Mouse (Mus musculus) MEL (cell line): ENCODE results near the gene Mcm9. TPM values are rescaled to one million over a fixed set of nuclear protein-coding genes. Genes with fewer than 3 reads are reported as not detected.
A peak's percentile ranks its signal among the peaks of the same experiment; 100 is the strongest.

ENCODE experiments used
- DNase-seq: peaks from one replicate; pipeline ENCODE4 v3.0.0; 2011; ENCODE audit warnings: low read depth, low spot score
- H3K27ac ChIP-seq: 2 replicates; pipeline ENCODE4 v1.5.1; 2012; ENCODE audit warnings: low read depth, mild to moderate bottlenecking, control low read depth, low read length, moderate library complexity; ENCODE audit not compliant: control insufficient read depth
- H3K27me3 ChIP-seq, 2 experiments: fragments of 150-350 bp in 1 of 2; sonication (generic) in 1 of 2; 2 replicates each; pipeline ENCODE4 v1.6.1; 2012; ENCODE audit warnings: low read length in 2 of 2, mild to moderate bottlenecking in 2 of 2, improper control_type of control experiment in 1 of 2, moderate library complexity in 1 of 2; ENCODE audit not compliant: insufficient read depth in 2 of 2, control insufficient read depth in 1 of 2
- H3K36me3 ChIP-seq, 2 experiments: 2 replicates each; pipeline ENCODE4 v1.6.1; 2012 to 2014; ENCODE audit warnings: low read length in 2 of 2, improper control_type of control experiment in 1 of 2, inconsistent platforms in 1 of 2, mild to moderate bottlenecking in 1 of 2; ENCODE audit not compliant: insufficient read depth in 2 of 2, control insufficient read depth in 1 of 2
- H3K4me1 ChIP-seq, 2 experiments: fragments of 150-350 bp in 1 of 2; sonication (generic) in 1 of 2; 2 replicates each; pipeline ENCODE4 v1.6.1; 2012; ENCODE audit warnings: low read length in 2 of 2, improper control_type of control experiment in 1 of 2, mild to moderate bottlenecking in 1 of 2; ENCODE audit not compliant: insufficient read depth in 2 of 2, control insufficient read depth in 1 of 2
- H3K4me3 ChIP-seq, 2 experiments: fragments of 150-350 bp in 1 of 2; sonication (generic) in 1 of 2; 2 replicates each; pipeline ENCODE4 v1.5.1; 2012; ENCODE audit warnings: low read depth in 2 of 2, low read length in 2 of 2, mild to moderate bottlenecking in 2 of 2, moderate library complexity in 2 of 2, control low read depth in 1 of 2, improper control_type of control experiment in 1 of 2; ENCODE audit not compliant: control insufficient read depth in 1 of 2, insufficient read depth in 1 of 2
- H3K79me2 ChIP-seq: 2 replicates; pipeline ENCODE4 v1.6.1; 2012; ENCODE audit warnings: mild to moderate bottlenecking, low read length, moderate library complexity; ENCODE audit not compliant: control insufficient read depth, poor library complexity, insufficient read depth
- H3K9ac ChIP-seq: 2 replicates; pipeline ENCODE4 v1.6.1; 2012; ENCODE audit warnings: low read depth, mild to moderate bottlenecking, control low read depth, low read length, moderate library complexity; ENCODE audit not compliant: control insufficient read depth, poor library complexity, severe bottlenecking
- H3K9me3 ChIP-seq: fragments of 150-350 bp; sonication (generic); replicated peaks from 2 replicates; pipeline ENCODE4 v1.6.1; 2012; ENCODE audit warnings: mild to moderate bottlenecking, low read length, improper control_type of control experiment, moderate library complexity; ENCODE audit not compliant: insufficient read depth
- BHLHE40 ChIP-seq: IDR thresholded peaks from 2 replicates; pipeline ENCODE4 v1.6.1; 2012; ENCODE audit warnings: low read depth, mild to moderate bottlenecking, inconsistent platforms, low read length, improper control_type of control experiment, borderline replicate concordance
- CHD1 ChIP-seq: IDR thresholded peaks from 2 replicates; pipeline ENCODE4 v1.6.1; 2012; ENCODE audit warnings: low read depth, mild to moderate bottlenecking, inconsistent platforms, low read length, improper control_type of control experiment
- CHD2 ChIP-seq: IDR thresholded peaks from 2 replicates; pipeline ENCODE4 v1.6.1; 2011; ENCODE audit warnings: low read length, improper control_type of control experiment
- CTCF ChIP-seq, 3 experiments: IDR thresholded peaks in 2 of 3; conservative IDR thresholded peaks in 1 of 3; 2 replicates each; pipeline ENCODE4 v1.5.1; 2011 to 2012; ENCODE audit warnings: low read length in 3 of 3, low read depth in 2 of 3, mild to moderate bottlenecking in 2 of 3, improper control_type of control experiment in 1 of 3, inconsistent platforms in 1 of 3, mixed read lengths in 1 of 3, moderate library complexity in 1 of 3; ENCODE audit not compliant: control insufficient read depth in 1 of 3, insufficient read depth in 1 of 3, poor library complexity in 1 of 3, severe bottlenecking in 1 of 3
- E2F4 ChIP-seq: IDR thresholded peaks from 2 replicates; pipeline ENCODE4 v1.6.1; 2011; ENCODE audit warnings: low read depth, low read length, improper control_type of control experiment, borderline replicate concordance
- ELF1 ChIP-seq: IDR thresholded peaks from 2 replicates; pipeline ENCODE4 v1.6.1; 2014; ENCODE audit warnings: low read depth, mild to moderate bottlenecking, inconsistent platforms, low read length, improper control_type of control experiment, moderate library complexity
- EP300 ChIP-seq, 2 experiments: IDR thresholded peaks; 2 replicates each; pipeline ENCODE4 v1.6.1; 2011; ENCODE audit warnings: improper control_type of control experiment in 2 of 2, low read length in 2 of 2, low read depth in 1 of 2, mild to moderate bottlenecking in 1 of 2
- ETS1 ChIP-seq: IDR thresholded peaks from 2 replicates; pipeline ENCODE4 v1.6.1; 2012; ENCODE audit warnings: low read depth, mild to moderate bottlenecking, inconsistent platforms, low read length, improper control_type of control experiment, moderate library complexity
- GABPA ChIP-seq: IDR thresholded peaks from 2 replicates; pipeline ENCODE4 v1.6.1; 2012; ENCODE audit warnings: low read depth, mild to moderate bottlenecking, inconsistent platforms, low read length, improper control_type of control experiment, moderate library complexity
- GATA1 ChIP-seq: IDR thresholded peaks from 2 replicates; pipeline ENCODE4 v1.6.1; 2011; ENCODE audit warnings: low read depth, low read length, improper control_type of control experiment
- HCFC1 ChIP-seq: IDR thresholded peaks from 2 replicates; pipeline ENCODE4 v1.6.1; 2012; ENCODE audit warnings: low read depth, mild to moderate bottlenecking, inconsistent platforms, low read length, improper control_type of control experiment, moderate library complexity
- JUND ChIP-seq: IDR thresholded peaks from 2 replicates; pipeline ENCODE4 v1.6.1; 2011; ENCODE audit warnings: low read depth, mild to moderate bottlenecking, improper control_type of control experiment, low read length
- KAT2A ChIP-seq: conservative IDR thresholded peaks from 2 replicates; pipeline ENCODE4 v1.6.1; 2012; ENCODE audit warnings: low read depth, low read length, improper control_type of control experiment, inconsistent platforms
- MAFK ChIP-seq: IDR thresholded peaks from 2 replicates; pipeline ENCODE4 v1.6.1; 2011; ENCODE audit warnings: low read depth, mild to moderate bottlenecking, low read length, improper control_type of control experiment, borderline replicate concordance
- MAX ChIP-seq: IDR thresholded peaks from 2 replicates; pipeline ENCODE4 v1.6.1; 2011; ENCODE audit warnings: low read length, improper control_type of control experiment
- MAZ ChIP-seq: IDR thresholded peaks from 2 replicates; pipeline ENCODE4 v1.6.1; 2012; ENCODE audit warnings: low read depth, mild to moderate bottlenecking, inconsistent platforms, low read length, improper control_type of control experiment
- MEF2A ChIP-seq: IDR thresholded peaks from 2 replicates; pipeline ENCODE4 v1.6.1; 2014; ENCODE audit warnings: low read depth, mild to moderate bottlenecking, inconsistent platforms, low read length, improper control_type of control experiment; ENCODE audit not compliant: poor library complexity, insufficient replicate concordance, severe bottlenecking; ENCODE audit errors: extremely low read depth
- MXI1 ChIP-seq: IDR thresholded peaks from 2 replicates; pipeline ENCODE4 v1.6.1; 2011; ENCODE audit warnings: mild to moderate bottlenecking, low read depth, low read length, improper control_type of control experiment
- MYB ChIP-seq: IDR thresholded peaks from 2 replicates; pipeline ENCODE4 v1.6.1; 2011; ENCODE audit warnings: mild to moderate bottlenecking, low read depth, low read length, improper control_type of control experiment
- MYC ChIP-seq: IDR thresholded peaks from 2 replicates; pipeline ENCODE4 v1.6.1; 2011; ENCODE audit warnings: low read depth, mild to moderate bottlenecking, low read length, improper control_type of control experiment, moderate library complexity
- NELFE ChIP-seq: IDR thresholded peaks from 2 replicates; pipeline ENCODE4 v1.6.1; 2011; ENCODE audit warnings: low read depth, low read length, improper control_type of control experiment
- NRF1 ChIP-seq: IDR thresholded peaks from 2 replicates; pipeline ENCODE4 v1.6.1; 2014; ENCODE audit warnings: low read depth, mild to moderate bottlenecking, inconsistent platforms, low read length, improper control_type of control experiment, moderate library complexity; ENCODE audit not compliant: poor library complexity, insufficient read depth, severe bottlenecking
- POLR2A ChIP-seq, 2 experiments: IDR thresholded peaks; 2 replicates each; pipeline ENCODE4 v1.6.1; 2011 to 2012; ENCODE audit warnings: low read length in 2 of 2, mild to moderate bottlenecking in 2 of 2, control low read depth in 1 of 2, improper control_type of control experiment in 1 of 2, low read depth in 1 of 2, moderate library complexity in 1 of 2; ENCODE audit not compliant: control insufficient read depth in 1 of 2, insufficient read depth in 1 of 2, poor library complexity in 1 of 2
- POLR2AphosphoS2 ChIP-seq: IDR thresholded peaks from 2 replicates; pipeline ENCODE4 v1.6.1; 2011; ENCODE audit warnings: low read length, improper control_type of control experiment
- POLR2AphosphoS5 ChIP-seq: IDR thresholded peaks from 2 replicates; pipeline ENCODE4 v1.6.1; 2012; ENCODE audit warnings: low read depth, borderline replicate concordance, mild to moderate bottlenecking, inconsistent platforms, low read length, moderate library complexity, mixed read lengths
- RAD21 ChIP-seq: IDR thresholded peaks from 2 replicates; pipeline ENCODE4 v1.6.1; 2011; ENCODE audit warnings: mild to moderate bottlenecking, low read depth, low read length, improper control_type of control experiment
- SIN3A ChIP-seq: IDR thresholded peaks from 2 replicates; pipeline ENCODE4 v1.6.1; 2012; ENCODE audit warnings: low read length, improper control_type of control experiment, inconsistent platforms
- TAL1 ChIP-seq: IDR thresholded peaks from 2 replicates; pipeline ENCODE4 v1.6.1; 2012; ENCODE audit warnings: mild to moderate bottlenecking, inconsistent platforms, low read length, moderate library complexity, mixed read lengths
- TBP ChIP-seq: IDR thresholded peaks from 2 replicates; pipeline ENCODE4 v1.8.0; 2011; ENCODE audit warnings: low read depth, low read length, improper control_type of control experiment
- UBTF ChIP-seq: IDR thresholded peaks from 2 replicates; pipeline ENCODE4 v1.6.1; 2012; ENCODE audit warnings: low read depth, mild to moderate bottlenecking, inconsistent platforms, low read length, improper control_type of control experiment, moderate library complexity, borderline replicate concordance; ENCODE audit not compliant: insufficient read depth
- USF1 ChIP-seq: IDR thresholded peaks from 2 replicates; pipeline ENCODE4 v1.6.1; 2014; ENCODE audit warnings: low read depth, mild to moderate bottlenecking, inconsistent platforms, low read length, improper control_type of control experiment, moderate library complexity
- USF2 ChIP-seq, 2 experiments: IDR thresholded peaks; 2 replicates each; pipeline ENCODE4 v1.6.1; 2011 to 2012; ENCODE audit warnings: improper control_type of control experiment in 2 of 2, low read length in 2 of 2, borderline replicate concordance in 1 of 2, inconsistent platforms in 1 of 2, low read depth in 1 of 2, mild to moderate bottlenecking in 1 of 2; ENCODE audit not compliant: insufficient read depth in 1 of 2
- ZC3H11A ChIP-seq: IDR thresholded peaks from 2 replicates; pipeline ENCODE4 v1.6.1; 2012; ENCODE audit warnings: low read depth, mild to moderate bottlenecking, inconsistent platforms, low read length, improper control_type of control experiment
- ZKSCAN1 ChIP-seq: IDR thresholded peaks from 2 replicates; pipeline ENCODE4 v1.6.1; 2012; ENCODE audit warnings: low read depth, mild to moderate bottlenecking, inconsistent platforms, low read length, improper control_type of control experiment, moderate library complexity
- ZMIZ1 ChIP-seq: IDR thresholded peaks from 2 replicates; pipeline ENCODE4 v1.6.1; 2012; ENCODE audit warnings: low read depth, mild to moderate bottlenecking, inconsistent platforms, low read length, improper control_type of control experiment, moderate library complexity
- ZNF384 ChIP-seq: IDR thresholded peaks from 2 replicates; pipeline ENCODE4 v1.6.1; 2012; ENCODE audit warnings: low read depth, mild to moderate bottlenecking, inconsistent platforms, low read length, improper control_type of control experiment
- polyA plus RNA-seq, 2 experiments: library from polyadenylated mRNA; stranded (reverse) in 1 of 2; unstranded in 1 of 2; fragments of >175 nt in 1 of 2; fragments of >200 nt in 1 of 2; gene quantifications; 2 replicates each; pipeline versions ENCODE4 v1.2.1 to v1.2.4; 2012; ENCODE audit warnings: low replicate concordance in 2 of 2, low read depth in 1 of 2; ENCODE audit not compliant: insufficient read length in 2 of 2, insufficient read depth in 1 of 2, missing spikeins in 1 of 2
- total RNA-seq: library from RNA; depleted of rRNA; stranded (reverse); fragments of 300-350 nt; gene quantifications from 2 replicates; pipeline ENCODE4 v1.2.3, GENCODE M21; 2012

Gene Mcm9
- total and polyA plus RNA-seq, 3 experiments: 5.3 to 12.6 TPM; not detected in 1

DNA sequence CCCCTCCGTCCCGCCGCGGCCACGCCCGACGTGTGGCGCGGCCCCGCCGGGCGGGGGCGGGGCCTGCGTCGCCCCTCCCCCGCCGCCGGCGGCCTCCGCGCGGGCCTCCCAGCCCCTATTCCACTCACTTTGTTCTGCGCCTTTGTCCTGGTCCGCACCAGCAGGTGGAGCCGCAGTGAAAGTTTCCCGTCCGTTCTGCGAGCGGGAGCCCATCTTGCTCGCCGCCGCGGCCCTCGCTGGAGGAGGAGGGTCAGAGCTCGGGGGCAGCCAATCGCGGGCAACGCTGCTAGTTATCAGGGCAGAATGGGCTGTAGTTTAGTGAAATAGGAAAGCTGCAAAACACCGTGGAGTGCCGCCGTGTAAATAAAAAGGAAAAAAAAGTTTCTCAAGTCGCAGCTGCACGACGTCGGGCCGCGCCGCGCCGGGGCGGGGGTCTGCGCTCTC is 33.5 kb downstream of the Mcm9 start, which contains the start of gene Asf1a:
Asf1a (plus strand) TSS at position 81 of the 444 bp plus-strand sequence.
- peaks cover 4 to 37% of the 10 kb centered on the region in 2 experiments for H3K36me3 ChIP-seq
- H3K9me3 ChIP-seq: no peaks in the 10 kb centered on the region
- peak; percentile 98 for DNase-seq
- H3K9ac ChIP-seq: peak within 1 kb of the TSS; percentile 88
- H3K27me3 ChIP-seq: no peaks in the 10 kb centered on the region
- H3K4me3 ChIP-seq: peak within 1 kb of the TSS; percentile 87 to 97
- peak within 1 kb of the TSS; percentile 100 for H3K27ac ChIP-seq
- H3K79me2 ChIP-seq: peaks cover 38% of the 10 kb centered on the region
- peaks cover 10 to 12% of the 10 kb centered on the region in 2 experiments for H3K4me1 ChIP-seq
- TF ChIP-seq ELF1 (0 out of 2 replicates have a peak, but pooled peaks have one; percentile 55), BHLHE40 (no peak), ZMIZ1 (peak; percentile 59), CHD1 (no peak), SIN3A (peak; percentile 87), ZC3H11A (no peak), KAT2A (no peak; the same call in 1 of the 2 replicates), MYB (no peak), USF2 (IDR thresholded peaks at IDR 0.05; ENCODE audit: borderline replicate concordance in 1 of 2, insufficient read depth in 1 of 2, low read depth in 1 of 2, low read length in 2 of 2) (no peak), MXI1 (peak; percentile 44), RAD21 (no peak), EP300 (IDR thresholded peaks at IDR 0.05; ENCODE audit: low read depth in 1 of 2, low read length in 2 of 2) (peak in 1 of 2 experiments; percentile 3; a peak in 1 of 4 replicates), E2F4 (no peak), JUND (no peak), USF1 (no peak), ZKSCAN1 (no peak), CTCF (IDR thresholded peaks at IDR 0.05 in 2 of 3, conservative IDR thresholded peaks at IDR 0.05 in 1 of 3; ENCODE audit: control insufficient read depth in 1 of 3, insufficient read depth in 1 of 3, low read depth in 2 of 3, low read length in 3 of 3, poor library complexity in 1 of 3, severe bottlenecking in 1 of 3) (peak in 2 of 3 experiments; percentile 82; a peak in 4 of 6 replicates), TBP (peak; percentile 93), ZNF384 (peak; percentile 90), POLR2AphosphoS5 (no peak), MEF2A (peak; percentile 43; the same call in 1 of the 2 replicates), POLR2AphosphoS2 (0 out of 2 replicates have a peak, but pooled peaks have one; percentile 63), POLR2A (IDR thresholded peaks at IDR 0.05; ENCODE audit: control insufficient read depth in 1 of 2, insufficient read depth in 1 of 2, low read depth in 1 of 2, low read length in 2 of 2, poor library complexity in 1 of 2) (peak in 1 of 2 experiments; percentile 83; a peak in 2 of 4 replicates), GATA1 (peak; percentile 74; the same call in 1 of the 2 replicates), MYC (no peak), ETS1 (0 out of 2 replicates have a peak, but pooled peaks have one; percentile 48), MAZ (peak; percentile 75; the same call in 1 of the 2 replicates), GABPA (peak; percentile 62; the same call in 1 of the 2 replicates), CHD2 (no peak), NRF1 (no peak), HCFC1 (peak; percentile 87), MAFK (no peak), TAL1 (no peak), UBTF (no peak), NELFE (peak; percentile 62; the same call in 1 of the 2 replicates), MAX (peak; percentile 18; the same call in 1 of the 2 replicates)
